Mouse (Mus musculus) lung, postnatal 36 days (tissue): ENCODE measurements around the gene Dnase1l1.

Experiments
- DNase-seq: peaks from one replicate; pipeline ENCODE4 v3.0.0; 2022; ENCODE audit warnings: mixed read lengths

Dnase1l1 gene

DNA sequence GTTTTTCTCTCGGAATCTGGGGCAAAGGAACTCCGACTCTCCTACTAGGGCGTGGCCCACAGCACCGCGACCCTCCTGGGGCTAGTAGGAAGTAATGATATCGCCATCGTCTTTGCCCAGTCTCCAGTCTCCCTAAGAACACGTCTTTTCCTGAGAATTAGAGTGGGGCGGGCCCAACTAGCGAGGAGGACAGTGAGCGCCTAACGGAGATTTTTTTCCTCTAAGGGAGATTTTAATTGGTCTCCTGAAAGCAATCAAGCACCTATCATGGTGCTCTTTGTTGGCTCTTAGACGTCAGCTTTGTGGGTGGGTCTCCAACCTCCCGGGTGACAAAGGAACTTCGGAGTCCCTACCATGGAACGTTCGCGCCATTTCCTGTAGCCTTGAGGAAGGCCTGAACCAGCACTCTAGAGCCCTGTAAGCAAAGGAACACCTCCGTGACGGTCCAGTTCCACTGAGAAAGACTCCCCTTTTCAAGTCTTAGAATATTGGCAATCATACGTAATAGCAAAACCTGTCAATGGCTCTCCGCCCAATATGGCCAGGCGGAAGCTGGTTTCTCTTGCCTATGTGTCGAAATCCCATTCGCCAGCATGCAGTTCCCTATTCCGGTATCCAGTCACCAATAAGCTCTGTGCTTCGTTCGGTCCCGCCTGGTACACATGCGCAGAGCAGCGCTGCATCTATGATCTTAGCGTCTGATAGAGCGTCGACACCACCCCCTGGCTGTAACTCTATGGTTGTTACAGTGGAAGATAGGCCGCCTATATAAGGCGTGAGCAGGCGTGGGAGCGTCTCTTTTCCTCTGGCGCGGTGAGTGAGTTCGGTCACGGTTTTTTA is 11.9 kb downstream of the Dnase1l1 start, which contains the start of gene Rpl10:
Gene Rpl10, plus strand, starts transcription at position 751 of the 840 bp plus-strand sequence.
- peak; percentile 96 for DNase-seq

GRCm38 (mm10) chrX:74269736-74270061 is 12.4 kb downstream of the Dnase1l1 start:
- no peak for DNase-seq

DNA sequence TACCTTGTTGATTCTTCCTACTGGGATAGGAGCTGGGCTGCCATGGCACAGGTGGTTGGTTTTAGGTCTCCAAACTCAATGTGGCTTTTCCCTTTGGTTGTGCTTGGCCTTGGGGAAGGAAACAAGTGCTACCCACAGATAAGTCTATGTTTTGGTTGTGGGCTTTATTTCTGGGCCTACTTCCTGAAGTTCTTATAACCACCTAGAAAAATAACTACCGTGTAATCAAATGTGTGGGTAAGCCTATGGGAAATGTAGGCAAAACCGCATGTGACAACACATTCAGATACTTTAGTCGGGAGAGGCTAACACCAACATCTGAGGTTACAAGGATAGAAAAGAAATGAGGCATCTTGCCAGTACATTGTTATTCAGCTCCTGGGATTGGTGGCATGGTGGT is 24.4 kb downstream of the Dnase1l1 start:
- DNase-seq: no peak

- DNase-seq: no peak
These were observed 27.1 kb downstream of the Dnase1l1 start for GRCm38 (mm10) chrX:74254888-74255565.

DNA sequence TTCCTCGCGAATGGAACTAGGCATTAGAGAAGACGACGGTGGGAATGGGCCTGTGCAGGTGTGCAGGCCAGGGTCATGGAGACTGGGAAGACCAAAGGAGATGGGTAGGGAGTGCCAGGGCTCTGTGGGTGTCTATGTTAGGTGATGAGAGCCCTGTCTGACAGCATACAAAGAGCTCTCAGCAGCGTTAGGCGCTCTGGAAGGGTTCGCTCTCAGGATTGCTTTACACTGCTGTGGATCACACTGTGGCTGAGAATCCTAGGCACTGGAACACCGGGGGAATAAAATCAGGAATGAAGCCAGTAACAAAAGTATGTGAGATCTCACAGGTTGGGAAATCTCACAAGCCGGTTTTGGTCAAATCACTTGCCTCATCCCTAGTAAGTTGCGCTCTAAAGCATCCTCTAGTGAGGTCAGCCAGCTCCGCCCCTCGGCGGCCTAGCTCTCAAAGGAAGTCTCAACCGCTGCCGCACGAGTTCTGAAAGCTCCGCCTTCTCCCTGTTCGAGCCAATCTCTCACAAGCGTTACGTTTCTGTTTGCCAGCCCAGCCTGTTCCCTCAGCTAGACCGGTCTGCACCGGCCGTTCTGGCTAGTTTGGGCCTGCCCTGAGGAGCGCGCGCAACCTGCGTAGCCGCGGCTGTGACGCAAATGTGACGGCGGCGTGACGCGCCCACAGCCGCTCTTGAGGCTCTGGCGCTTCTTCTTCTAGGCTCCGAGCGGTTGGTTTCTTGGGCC is 27.8 kb downstream of the Dnase1l1 start, which contains the start of gene Emd:
Gene Emd, plus strand, starts transcription at position 535 of the 735 bp plus-strand sequence.
- peak; percentile 96 for DNase-seq

GRCm38 (mm10) chrX:74249615-74250014 is 32.5 kb downstream of the Dnase1l1 start, which contains the start of gene Flna:
Gene Flna (minus strand): TSS chrX:74249820.
- DNase-seq: peak; percentile 79

DNA sequence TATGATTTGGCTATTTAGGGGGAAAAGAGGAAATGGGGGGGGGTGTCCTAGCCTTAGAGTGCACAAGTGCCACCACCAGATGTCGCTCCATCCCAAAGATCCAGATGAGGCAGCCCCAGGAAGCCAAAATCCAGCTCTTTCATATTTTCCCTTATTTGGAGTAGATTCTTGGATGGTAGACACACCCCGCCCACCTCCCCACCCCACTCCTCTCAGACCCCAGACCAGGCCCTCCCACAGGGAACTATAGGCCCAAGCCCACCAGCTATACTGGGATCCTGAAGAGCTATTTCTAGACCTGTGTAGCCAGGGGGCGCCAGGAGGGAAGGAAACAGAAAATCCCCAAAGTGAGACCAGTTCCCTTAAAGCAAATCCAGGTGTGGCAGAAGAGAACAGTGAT is 33.5 kb downstream of the Dnase1l1 start:
- peak; percentile 83 for DNase-seq

DNA sequence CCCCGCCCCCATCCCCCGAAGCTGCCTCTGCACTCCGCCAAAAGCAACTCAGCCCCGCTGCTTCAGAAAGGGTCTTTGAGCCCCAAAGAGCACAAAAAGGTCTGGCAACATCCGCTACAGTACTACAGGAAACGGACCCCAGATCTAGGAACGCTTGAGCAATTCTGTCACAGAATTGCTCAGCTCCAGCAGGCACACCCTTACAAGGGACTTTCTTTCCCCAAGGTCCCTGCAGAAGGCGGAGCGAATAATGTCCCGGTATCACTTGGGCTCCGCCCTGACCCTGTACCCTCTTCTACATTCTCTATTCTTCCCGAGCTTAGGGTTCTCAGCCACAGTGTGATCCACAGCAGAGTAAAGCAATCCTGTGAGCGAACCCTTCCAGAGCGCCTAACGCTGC is 35.4 kb downstream of the Dnase1l1 start:
- DNase-seq: peak; percentile 68

DNA sequence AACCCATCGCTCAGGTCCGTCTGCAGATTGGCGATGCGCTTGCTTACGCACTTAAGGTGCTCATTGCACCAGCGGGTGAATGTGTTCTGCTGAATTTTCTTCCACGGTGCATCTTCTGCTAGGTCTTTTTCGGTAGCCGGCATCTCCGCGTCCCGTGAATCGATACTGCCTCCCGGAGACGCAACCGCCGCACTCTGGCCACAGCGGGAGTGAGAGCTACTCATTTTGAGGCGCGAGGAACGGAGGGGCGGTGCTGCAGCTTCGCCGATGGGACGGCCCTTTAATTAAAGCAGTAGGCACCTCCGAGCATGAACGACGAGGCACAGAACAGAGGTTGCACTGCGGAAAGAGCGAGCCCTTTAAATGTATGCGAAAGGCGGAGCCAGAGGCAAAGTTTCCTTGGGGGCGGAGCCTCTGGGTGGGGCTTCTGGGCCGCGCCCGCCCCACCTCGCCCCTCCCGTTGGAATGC is 35.9 kb downstream of the Dnase1l1 start:
- peak; percentile 95 for DNase-seq

GRCm38 (mm10) chrX:74245687-74246086 is 36.5 kb downstream of the Dnase1l1 start:
- DNase-seq: peak; percentile 91

GRCm38 (mm10) chrX:74245107-74245506 is 37.0 kb downstream of the Dnase1l1 start:
- no peak for DNase-seq

- peak; percentile 73 for DNase-seq
These were observed 37.5 kb downstream of the Dnase1l1 start for GRCm38 (mm10) chrX:74244614-74245083.

- peak; percentile 77 for DNase-seq
These were observed 38.3 kb downstream of the Dnase1l1 start for GRCm38 (mm10) chrX:74243807-74244206.

GRCm38 (mm10) chrX:74243396-74243795 is 38.7 kb downstream of the Dnase1l1 start:
- DNase-seq: peak; percentile 72

DNA sequence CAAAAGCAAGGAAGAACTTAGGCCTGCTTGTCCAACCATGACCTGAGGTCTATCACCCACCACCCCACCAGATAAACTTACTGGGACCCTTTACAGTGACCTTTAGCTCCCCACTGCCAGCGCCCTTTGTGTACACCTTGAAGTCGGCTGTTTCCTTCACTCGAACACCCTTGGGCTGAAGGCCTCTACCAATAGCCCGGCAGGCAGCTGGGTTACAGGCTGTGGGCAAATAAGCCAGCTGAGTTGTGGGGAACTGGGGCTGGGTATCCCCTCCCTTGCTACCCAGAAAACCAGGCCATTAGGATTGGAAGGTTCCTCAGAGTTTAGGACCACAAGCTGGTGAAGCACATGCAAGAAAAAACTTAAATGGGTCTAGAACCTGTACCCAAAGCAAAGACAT is 41.8 kb downstream of the Dnase1l1 start:
- DNase-seq: no peak

- DNase-seq: no peak
These were observed 48.9 kb downstream of the Dnase1l1 start for GRCm38 (mm10) chrX:74233196-74233595.

- DNase-seq: no peak
These were observed 52.1 kb downstream of the Dnase1l1 start for GRCm38 (mm10) chrX:74230038-74230437.
